Mouse (Mus musculus) brain, embryonic 14.5 days (tissue): ENCODE results near the gene Mdc1.

Experiments used
- CTCF ChIP-seq: fragments of 200-500 bp; IDR thresholded peaks from 2 replicates; pipeline ENCODE4 v1.5.1; 2012; ENCODE audit warnings: inconsistent platforms, mild to moderate bottlenecking, moderate library complexity, borderline replicate concordance; ENCODE audit not compliant: insufficient read depth, insufficient read length; ENCODE audit errors: extremely low read depth
- POLR2A ChIP-seq: fragments of 200-500 bp; IDR thresholded peaks from 2 replicates; pipeline ENCODE4 v1.6.1; 2012; ENCODE audit warnings: mild to moderate bottlenecking, inconsistent platforms, borderline replicate concordance; ENCODE audit not compliant: poor library complexity, insufficient read depth, insufficient read length, severe bottlenecking; ENCODE audit errors: extremely low read depth

DNA sequence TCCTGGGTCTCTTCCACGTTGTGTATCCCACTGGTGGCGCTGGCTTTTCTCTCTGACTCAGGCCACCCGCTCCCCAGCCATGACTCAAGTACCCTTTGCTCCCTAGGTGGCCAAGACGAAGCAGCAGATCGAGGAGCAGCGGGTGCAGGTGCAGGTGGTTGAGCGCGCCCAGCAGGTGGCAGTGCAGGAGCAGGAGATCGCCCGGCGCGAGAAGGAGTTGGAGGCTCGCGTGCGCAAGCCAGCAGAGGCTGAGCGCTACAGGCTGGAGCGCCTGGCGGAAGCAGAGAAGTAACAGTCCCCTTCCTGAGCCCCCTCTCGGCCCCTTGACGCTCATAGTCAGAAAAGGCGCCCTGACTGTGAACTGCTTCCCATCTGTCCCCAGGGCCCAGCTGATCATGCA lies 11.6 kb upstream of the Mdc1 start:
- TF ChIP-seq POLR2A, result no peak
- TF ChIP-seq CTCF, result peak; percentile 89
